Mouse (Mus musculus): Measurements from ENCODE around the gene Lonrf3. TPM values are rescaled to one million over a fixed set of nuclear protein-coding genes. Genes with fewer than 3 reads are reported as not detected.

The Lonrf3 gene
- 10 to 100 TPM; 15.8 to 20.4 TPM for total RNA-seq (2021)
- long read RNA-seq, experiment 1, partial matches to known transcripts: 2 of 6 reads
- long read RNA-seq, experiment 1, other reads (novel, unspliced or antisense): 0 of 6 reads
- long read RNA-seq, experiment 2, transcript Lonrf3-201 (11 exons, 2,911 nt): major isoform, 6 of 7 reads
- long read RNA-seq, experiment 2, partial matches to known transcripts: 0 of 7 reads
- long read RNA-seq, experiment 2, other reads (novel, unspliced or antisense): 1 of 7 reads

- intact Hi-C loops (cut with DNase I): loop anchor here (1.0 to 5.0 kb wide), 2 partner anchors 64 to 102 kb away; no protein-coding TSS in a partner anchor
- TF ChIP-seq CTCF (IDR thresholded peaks at IDR 0.05): no peak
- peak within 1 kb of the TSS; percentile 55 for H3K4me3 ChIP-seq
- DNase-seq (ENCODE audit: extremely low spot score in 1 of 2, low spot score in 2 of 2): peak; percentile 75
- H3K27ac ChIP-seq: peak within 1 kb of the TSS; percentile 54
These were observed at the start of gene Lonrf3 for GRCm38 (mm10) chrX:36328271-36329039. Lonrf3 (plus strand) TSS chrX:36328353.

- no peak for DNase-seq (ENCODE audit: extremely low spot score in 1 of 2, low spot score in 2 of 2)
- intact Hi-C loops (cut with DNase I): no loop called here
- no peak overlapping the region for H3K27ac ChIP-seq
- no peak for TF ChIP-seq CTCF (IDR thresholded peaks at IDR 0.05)
- no peak overlapping the region for H3K4me3 ChIP-seq
These were observed 49.4 kb upstream of the Lonrf3 start for GRCm38 (mm10) chrX:36278750-36279149.

- DNase-seq (ENCODE audit: extremely low spot score in 1 of 2, low spot score in 2 of 2): peak; percentile 18 to 36
- Histone ChIP-seq H3K27ac (no peak overlapping the region), H3K4me3 (no peak overlapping the region)
- no peak for TF ChIP-seq CTCF (IDR thresholded peaks at IDR 0.05)
- intact Hi-C loops (cut with DNase I): loop anchor here (1.0 to 5.0 kb wide), 2 partner anchors 64 to 79 kb away; no protein-coding TSS in a partner anchor
These were observed 16.7 kb upstream of the Lonrf3 start for GRCm38 (mm10) chrX:36311420-36311819.

GRCm38 (mm10) chrX:36327491-36328255 is 480 bp upstream of the Lonrf3 start:
- H3K4me3 ChIP-seq: peak overlapping the region; percentile 55
- intact Hi-C loops (cut with DNase I): loop anchor here (1.0 to 5.0 kb wide), 2 partner anchors 65 to 101 kb away; no protein-coding TSS in a partner anchor
- TF ChIP-seq CTCF (IDR thresholded peaks at IDR 0.05): peak; percentile 31
- peak overlapping the region; percentile 47; the same call in 1 of the 2 replicates for H3K27ac ChIP-seq
- peak; percentile 16 to 33 for DNase-seq (ENCODE audit: extremely low spot score in 1 of 2, low spot score in 2 of 2)

- peak overlapping the region; percentile 54; the same call in 1 of the 2 replicates for H3K27ac ChIP-seq
- DNase-seq (ENCODE audit: extremely low spot score in 1 of 2, low spot score in 2 of 2): peak; percentile 16
- intact Hi-C loops (cut with DNase I): loop anchor here (5.0 kb wide), 1 partner anchor 63 kb away; no protein-coding TSS in a partner anchor
- H3K4me3 ChIP-seq: peak overlapping the region; percentile 55
- no peak for TF ChIP-seq CTCF (IDR thresholded peaks at IDR 0.05)
These were observed 992 bp downstream of the Lonrf3 start for GRCm38 (mm10) chrX:36329040-36329649.

- H3K27ac ChIP-seq: no peak overlapping the region
- peak; percentile 24 to 35 for DNase-seq (ENCODE audit: extremely low spot score in 1 of 2, low spot score in 2 of 2)
- TF ChIP-seq CTCF (IDR thresholded peaks at IDR 0.05): no peak
- intact Hi-C loops (cut with DNase I): loop anchor here (5.0 kb wide), 1 partner anchor 62 kb away; no protein-coding TSS in a partner anchor
- H3K4me3 ChIP-seq: peak overlapping the region; percentile 55
These were observed 1.8 kb downstream of the Lonrf3 start for GRCm38 (mm10) chrX:36329849-36330411.

- TF ChIP-seq CTCF (IDR thresholded peaks at IDR 0.05): peak; percentile 61
- intact Hi-C loops (cut with DNase I): no loop called here
- Histone ChIP-seq H3K27ac (no peak overlapping the region), H3K4me3 (no peak overlapping the region)
- DNase-seq (ENCODE audit: extremely low spot score in 1 of 2, low spot score in 2 of 2): peak; percentile 13
These were observed 24.3 kb downstream of the Lonrf3 start for GRCm38 (mm10) chrX:36352446-36352845.

- TF ChIP-seq CTCF (IDR thresholded peaks at IDR 0.05): no peak
- intact Hi-C loops (cut with DNase I): no loop called here
- Histone ChIP-seq H3K27ac (no peak overlapping the region), H3K4me3 (no peak overlapping the region)
- DNase-seq (ENCODE audit: extremely low spot score in 1 of 2, low spot score in 2 of 2): no peak
These were observed 57.2 kb downstream of the Lonrf3 start for GRCm38 (mm10) chrX:36385340-36385739.

GRCm38 (mm10) chrX:36389971-36390370 is 61.8 kb downstream of the Lonrf3 start:
- peak; percentile 24 to 45 for DNase-seq (ENCODE audit: extremely low spot score in 1 of 2, low spot score in 2 of 2)
- 0 out of 2 replicates have a peak overlapping the region, but pooled peaks have one; percentile 24 for H3K27ac ChIP-seq
- intact Hi-C loops (cut with DNase I): loop anchor here (1.0 to 5.0 kb wide), 2 partner anchors 63 to 79 kb away; partner anchors contain the start of gene Lonrf3
- TF ChIP-seq CTCF (IDR thresholded peaks at IDR 0.05): no peak
- H3K4me3 ChIP-seq: no peak overlapping the region

- no peak overlapping the region for H3K4me3 ChIP-seq
- no peak overlapping the region for H3K27ac ChIP-seq
- no peak for DNase-seq (ENCODE audit: extremely low spot score in 1 of 2, low spot score in 2 of 2)
- TF ChIP-seq CTCF (IDR thresholded peaks at IDR 0.05): no peak
- intact Hi-C loops (cut with DNase I): loop anchor here (1.0 to 5.0 kb wide), 2 partner anchors 63 to 79 kb away; partner anchors contain the start of gene Lonrf3
These were observed 62.4 kb downstream of the Lonrf3 start for GRCm38 (mm10) chrX:36390503-36390902.
